Mouse (Mus musculus) kidney, adult 2 months (tissue): Measurements from ENCODE around the gene Abi1. TPM values are rescaled to one million over a fixed set of nuclear protein-coding genes. Genes with fewer than 3 reads are reported as not detected.

ENCODE experiments used
- DNase-seq: peaks from one replicate; pipeline ENCODE4 v3.0.0; 2021
- H3K27ac ChIP-seq: fragments of 200-500 bp; 2 replicates; pipeline ENCODE4 v1.5.1; 2012; ENCODE audit warnings: low read depth, low read length, control low read depth, inconsistent platforms; ENCODE audit not compliant: insufficient read depth
- H3K27me3 ChIP-seq: fragments of 200-500 bp; replicated peaks from 2 replicates; pipeline ENCODE4 v1.6.1; 2012; ENCODE audit warnings: mild to moderate bottlenecking, moderate library complexity, low read length, inconsistent platforms; ENCODE audit not compliant: control insufficient read depth, insufficient read depth
- H3K36me3 ChIP-seq: fragments of 200-500 bp; 2 replicates; pipeline ENCODE4 v1.6.1; 2012; ENCODE audit warnings: mild to moderate bottlenecking, moderate library complexity, low read length, inconsistent platforms; ENCODE audit not compliant: control insufficient read depth, insufficient read depth
- H3K4me1 ChIP-seq: fragments of 200-500 bp; 2 replicates; pipeline ENCODE4 v1.6.1; 2011; ENCODE audit warnings: low read length; ENCODE audit not compliant: control insufficient read depth, insufficient read depth
- H3K4me3 ChIP-seq: fragments of 200-500 bp; 2 replicates; pipeline ENCODE4 v1.5.1; 2011; ENCODE audit warnings: mild to moderate bottlenecking, low read depth, low read length, control low read depth; ENCODE audit not compliant: insufficient read depth
- CTCF ChIP-seq: fragments of 200-500 bp; conservative IDR thresholded peaks from 2 replicates; pipeline ENCODE4 v1.5.1; 2011; ENCODE audit warnings: low read depth, mild to moderate bottlenecking, control low read depth, low read length, moderate library complexity, mixed read lengths; ENCODE audit not compliant: insufficient read depth, insufficient read length
- POLR2A ChIP-seq: fragments of 200-500 bp; IDR thresholded peaks from one replicate; pipeline ENCODE4 v1.6.1; 2011; ENCODE audit warnings: low read depth, low read length, control low read depth
- WGBS: fragments of 180-500 bp; shearing (Covaris S2); methylation state at CpG from one replicate; pipeline ENCODE4 v1.1.7; 2018; 5-methylcytosine and 5-hydroxymethylcytosine counted together
- polyA plus RNA-seq: library from polyadenylated mRNA; depleted of rRNA; stranded (reverse); fragments of >200 nt; gene quantifications from 2 replicates; pipeline ENCODE4 v1.2.3, GENCODE M21; 2012

Abi1 gene
- polyA plus RNA-seq, 1 experiment: 72.9 TPM

DNA sequence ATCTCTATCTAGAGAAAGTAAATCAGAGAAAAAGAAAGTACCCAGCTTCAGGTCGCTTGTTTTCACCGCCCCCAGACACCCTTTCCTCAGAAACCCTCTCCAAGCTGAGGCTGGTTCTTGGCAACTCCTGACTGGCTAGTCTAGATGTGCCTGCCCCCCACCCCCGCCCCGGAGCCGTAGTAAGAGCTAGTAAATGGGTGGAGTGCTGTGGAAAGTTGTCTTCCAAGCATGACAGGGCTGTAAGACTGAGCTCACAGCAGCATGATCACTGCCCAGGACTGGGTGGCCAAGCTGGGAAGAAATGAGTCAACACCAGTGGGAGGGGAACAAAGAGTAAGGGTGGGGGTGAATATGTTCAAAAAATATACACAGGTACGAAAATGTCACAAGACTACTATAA is 33.8 kb downstream of the Abi1 start:
- Histone ChIP-seq H3K27me3 (no peaks in the 10 kb centered on the region), H3K4me3 (no peak overlapping the region), H3K27ac (no peak overlapping the region), H3K36me3 (no peaks in the 10 kb centered on the region), H3K4me1 (peaks cover 9% of the 10 kb centered on the region)
- WGBS: 39% methylated on average over 6 of the region's 6 CpGs
- DNase-seq: no peak
- no peak for TF ChIP-seq POLR2A
- no peak for TF ChIP-seq CTCF

DNA sequence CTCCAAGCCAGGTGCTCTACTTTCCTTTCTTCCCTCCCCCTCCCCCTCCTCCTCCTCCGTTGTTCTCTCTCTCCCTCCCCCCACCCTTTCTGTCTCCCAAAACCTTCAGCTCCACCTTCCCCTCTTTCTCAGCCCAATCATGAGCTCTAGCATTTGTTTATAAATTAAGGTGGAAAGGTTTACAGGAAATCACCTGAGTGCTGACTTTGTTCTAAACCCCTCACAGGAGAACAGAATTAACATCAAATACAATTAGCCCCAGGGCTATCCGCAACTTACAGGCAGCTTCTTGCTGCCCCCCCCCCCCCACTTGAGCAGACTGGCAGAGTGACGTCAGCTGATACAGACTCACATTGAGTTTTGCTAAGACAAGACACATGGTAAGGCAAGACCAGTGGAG is 37.4 kb downstream of the Abi1 start:
- Histone ChIP-seq H3K36me3 (no peaks in the 10 kb centered on the region), H3K4me1 (peaks cover 13% of the 10 kb centered on the region), H3K27me3 (no peaks in the 10 kb centered on the region), H3K4me3 (no peak overlapping the region), H3K27ac (no peak overlapping the region)
- TF ChIP-seq CTCF (no peak), POLR2A (no peak)
- 72% methylated on average over 3 of the region's 3 CpGs for WGBS
- DNase-seq: no peak

DNA sequence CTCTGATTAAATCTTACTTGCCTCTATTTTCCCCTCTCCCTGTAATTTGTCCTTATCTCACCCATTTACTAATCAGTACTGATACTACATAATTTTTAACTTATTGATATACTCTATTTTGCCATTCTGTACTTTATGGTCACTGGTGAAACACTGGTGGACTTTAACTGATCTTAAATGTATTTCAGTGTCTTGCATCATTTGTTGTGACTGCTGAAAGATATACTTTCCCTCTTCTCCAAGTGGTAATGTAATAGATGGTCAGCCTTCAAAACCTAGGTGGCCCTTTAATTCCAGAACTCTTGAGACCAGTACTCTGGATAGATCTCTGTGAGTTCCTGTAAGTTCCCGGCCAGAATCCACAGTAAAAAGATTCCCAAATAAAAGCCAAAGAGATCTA is 40.4 kb downstream of the Abi1 start:
- Histone ChIP-seq H3K4me1 (peaks cover 4% of the 10 kb centered on the region; the same call in 1 of the 2 replicates), H3K36me3 (no peaks in the 10 kb centered on the region), H3K4me3 (no peak overlapping the region), H3K27ac (no peak overlapping the region), H3K27me3 (no peaks in the 10 kb centered on the region)
- no peak for DNase-seq
- WGBS: 76% methylated on average over 1 of the region's 1 CpGs
- TF ChIP-seq POLR2A (no peak), CTCF (no peak)

- Histone ChIP-seq H3K36me3 (peaks cover 2% of the 10 kb centered on the region; the same call in 1 of the 2 replicates), H3K4me1 (peaks cover 4% of the 10 kb centered on the region; the same call in 1 of the 2 replicates), H3K27ac (peak overlapping the region; percentile 1; the same call in 1 of the 2 replicates), H3K4me3 (no peak overlapping the region), H3K27me3 (no peaks in the 10 kb centered on the region)
- WGBS: 55% methylated on average over 2 of the region's 2 CpGs
- TF ChIP-seq CTCF (no peak), POLR2A (no peak)
- DNase-seq: no peak
Measured at GRCm38 (mm10) chr2:22998804-22999203, 41.2 kb downstream of the Abi1 start.

- Histone ChIP-seq H3K4me3 (no peak overlapping the region), H3K27me3 (no peaks in the 10 kb centered on the region), H3K36me3 (peaks cover 2% of the 10 kb centered on the region; the same call in 1 of the 2 replicates), H3K27ac (no peak overlapping the region), H3K4me1 (peaks cover 4% of the 10 kb centered on the region; the same call in 1 of the 2 replicates)
- TF ChIP-seq POLR2A: no peak
- TF ChIP-seq CTCF: no peak
- 94% methylated on average over 2 of the region's 2 CpGs for WGBS
- no peak for DNase-seq
Measured at GRCm38 (mm10) chr2:22998015-22998414, 42.0 kb downstream of the Abi1 start.

GRCm38 (mm10) chr2:22996071-22996470 is 44.0 kb downstream of the Abi1 start:
- Histone ChIP-seq H3K4me3 (no peak overlapping the region), H3K27ac (no peak overlapping the region), H3K27me3 (no peaks in the 10 kb centered on the region), H3K36me3 (peaks cover 4% of the 10 kb centered on the region), H3K4me1 (peaks cover 4% of the 10 kb centered on the region; the same call in 1 of the 2 replicates)
- no peak for DNase-seq
- TF ChIP-seq CTCF: no peak
- TF ChIP-seq POLR2A: no peak

DNA sequence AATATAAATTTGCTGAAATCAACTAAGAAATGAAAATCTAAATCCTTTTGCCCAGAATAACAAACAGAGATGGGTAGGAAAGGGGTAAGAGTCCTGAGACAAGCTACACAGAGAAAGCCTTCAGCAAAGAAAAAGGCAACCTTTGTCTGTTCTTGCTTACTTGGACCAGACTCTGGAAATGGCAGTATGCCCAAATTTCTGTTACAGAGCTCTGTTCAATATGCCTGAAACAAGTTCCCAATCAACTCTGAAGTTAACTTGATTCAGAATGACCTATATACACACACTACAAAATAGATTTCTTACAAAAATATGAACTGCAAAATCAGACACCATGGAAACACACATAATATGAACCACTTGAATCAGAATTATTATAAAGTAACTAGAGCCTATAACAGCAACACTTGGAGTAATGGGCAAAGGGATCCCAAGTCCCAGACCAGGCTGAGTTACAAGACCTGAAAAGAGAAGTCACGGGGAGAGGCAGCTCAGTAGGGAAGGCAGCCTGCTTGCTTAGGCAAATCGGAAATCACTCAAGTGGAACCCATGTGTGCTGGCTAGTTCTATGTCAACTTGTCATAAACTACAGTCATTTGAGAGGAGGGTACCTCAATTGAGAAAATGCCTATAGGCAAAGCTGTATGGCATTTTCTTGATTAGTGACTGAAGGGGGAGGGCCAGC is 53.9 kb downstream of the Abi1 start:
- H3K4me3 ChIP-seq: no peak overlapping the region
- no peaks in the 10 kb centered on the region for H3K27me3 ChIP-seq
- 36% methylated on average over 2 of the region's 2 CpGs for WGBS
- no peak for TF ChIP-seq CTCF
- TF ChIP-seq POLR2A: no peak
- H3K27ac ChIP-seq: peak overlapping the region; percentile 11; the same call in 1 of the 2 replicates
- peak; percentile 60 for DNase-seq
- H3K4me1 ChIP-seq: peaks cover 10% of the 10 kb centered on the region
- no peaks in the 10 kb centered on the region for H3K36me3 ChIP-seq
